Mouse (Mus musculus): ENCODE data around the gene Syde2.

DNA sequence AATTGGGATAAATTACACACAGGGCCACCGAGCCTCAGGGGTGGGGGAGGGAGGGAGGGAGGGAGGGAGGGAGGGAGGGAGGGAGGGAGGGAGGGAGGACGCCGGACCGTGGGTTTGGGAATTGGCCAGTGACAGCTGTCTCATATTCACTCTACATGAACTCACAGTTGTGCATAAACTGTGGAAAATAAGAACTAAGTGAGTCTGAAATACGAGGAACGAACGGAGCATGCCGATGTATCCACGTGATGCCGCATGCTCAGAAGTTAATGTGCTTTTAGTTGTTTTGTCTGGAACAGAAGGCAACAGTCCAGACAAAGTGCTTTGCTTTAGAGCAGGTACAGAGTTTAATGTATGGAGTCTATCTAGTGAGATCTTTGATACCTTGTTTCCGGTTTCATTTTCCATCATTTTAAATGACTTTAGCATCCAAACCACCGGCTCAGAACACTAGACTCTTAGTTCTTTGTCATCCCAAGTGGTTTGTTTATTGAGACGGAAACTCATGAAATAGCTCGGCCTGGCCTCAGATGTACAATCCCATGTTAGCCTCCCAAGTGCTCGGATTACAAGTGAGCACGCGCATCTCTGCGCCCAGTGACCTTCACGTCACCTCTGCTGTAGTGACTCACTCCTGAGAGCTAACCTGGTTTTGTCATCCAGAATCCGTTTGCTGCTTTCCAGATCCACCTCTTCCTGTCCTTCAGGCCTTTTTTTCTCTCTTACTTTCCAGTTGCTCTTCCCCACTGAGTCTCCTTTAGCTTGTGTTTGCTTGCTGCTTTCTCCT is 22.4 kb downstream of the Syde2 start:
- TF ChIP-seq CTCF (conservative IDR thresholded peaks at IDR 0.05; ENCODE audit: low read length) (no peak), NANOG (IDR thresholded peaks at IDR 0.05; ENCODE audit: borderline replicate concordance, low read length) (no peak), POU5F1 (IDR thresholded peaks at IDR 0.05; ENCODE audit: borderline replicate concordance, low read length) (no peak)
